Mouse (Mus musculus) thymus, adult 18-20 months (tissue): ENCODE data around the gene Pard3.

Experiments used
- DNase-seq, 2 experiments: peaks; one replicate each; pipeline ENCODE4 v3.0.0; 2022; ENCODE audit warnings: mixed read lengths in 2 of 2

Gene Pard3

GRCm38 (mm10) chr8:127294061-127294460, 230.4 kb downstream of the Pard3 start:
- DNase-seq = no peak

- no peak for DNase-seq
Measured at GRCm38 (mm10) chr8:127295848-127296247, 232.2 kb downstream of the Pard3 start.

GRCm38 (mm10) chr8:127300493-127300892, 236.8 kb downstream of the Pard3 start:
- DNase-seq = no peak

- no peak for DNase-seq
Measured at GRCm38 (mm10) chr8:127302847-127303445, 239.3 kb downstream of the Pard3 start.

- no peak for DNase-seq
Measured at GRCm38 (mm10) chr8:127307026-127307425, 243.3 kb downstream of the Pard3 start.

- no peak for DNase-seq
Measured at GRCm38 (mm10) chr8:127309363-127309762, 245.7 kb downstream of the Pard3 start.

DNA sequence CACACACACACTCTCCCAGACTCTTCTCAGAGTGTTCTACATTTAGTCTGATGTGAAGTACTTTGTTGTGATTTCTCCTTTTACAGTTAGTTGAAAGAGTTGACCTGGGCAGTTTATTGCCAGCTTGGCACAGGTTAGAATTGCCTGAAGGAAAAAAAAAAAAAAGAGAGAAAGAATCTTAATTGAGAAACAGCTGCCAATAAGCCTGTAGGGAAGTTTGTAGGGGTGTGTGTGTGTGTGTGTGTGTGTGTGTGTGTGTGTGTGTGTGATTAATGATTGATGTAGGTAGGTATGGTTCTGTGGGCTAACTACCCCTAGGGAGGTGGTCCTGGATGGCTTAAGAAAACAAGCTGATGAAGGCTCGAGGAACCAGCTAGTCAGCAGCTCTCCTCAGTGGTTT, 252.1 kb downstream of the Pard3 start:
- no peak for DNase-seq

DNA sequence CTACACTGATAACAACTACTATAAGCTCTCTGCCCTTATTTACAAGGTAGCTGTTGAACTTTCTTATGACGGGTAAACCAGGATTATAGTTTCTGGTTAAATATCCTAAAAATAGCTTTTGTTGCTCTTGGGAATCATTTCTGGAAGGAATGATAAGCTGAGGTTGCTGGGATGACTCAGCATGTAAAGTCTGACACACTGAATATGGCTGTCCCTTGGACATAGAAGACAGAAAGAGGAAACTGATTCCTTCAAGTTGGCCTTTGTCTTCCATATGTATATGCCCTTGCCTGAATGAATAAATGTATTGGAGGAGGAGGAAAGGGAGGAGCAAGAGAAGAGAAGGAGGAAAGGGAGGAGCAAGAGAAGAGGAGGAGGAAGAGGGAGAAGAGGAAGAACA, 254.2 kb downstream of the Pard3 start:
- DNase-seq = no peak

GRCm38 (mm10) chr8:127318377-127319159, 254.9 kb downstream of the Pard3 start:
- no peak for DNase-seq

- no peak for DNase-seq
Measured at GRCm38 (mm10) chr8:127320930-127321329, 257.2 kb downstream of the Pard3 start.

GRCm38 (mm10) chr8:127323583-127324360, 260.1 kb downstream of the Pard3 start:
- DNase-seq = no peak

GRCm38 (mm10) chr8:127324836-127325570, 261.3 kb downstream of the Pard3 start:
- no peak for DNase-seq

GRCm38 (mm10) chr8:127325749-127326148, 262.1 kb downstream of the Pard3 start:
- no peak for DNase-seq

GRCm38 (mm10) chr8:127330258-127331187, 266.8 kb downstream of the Pard3 start:
- no peak for DNase-seq

GRCm38 (mm10) chr8:127331751-127332150, 268.1 kb downstream of the Pard3 start:
- peak; percentile 10 to 11 for DNase-seq

DNA sequence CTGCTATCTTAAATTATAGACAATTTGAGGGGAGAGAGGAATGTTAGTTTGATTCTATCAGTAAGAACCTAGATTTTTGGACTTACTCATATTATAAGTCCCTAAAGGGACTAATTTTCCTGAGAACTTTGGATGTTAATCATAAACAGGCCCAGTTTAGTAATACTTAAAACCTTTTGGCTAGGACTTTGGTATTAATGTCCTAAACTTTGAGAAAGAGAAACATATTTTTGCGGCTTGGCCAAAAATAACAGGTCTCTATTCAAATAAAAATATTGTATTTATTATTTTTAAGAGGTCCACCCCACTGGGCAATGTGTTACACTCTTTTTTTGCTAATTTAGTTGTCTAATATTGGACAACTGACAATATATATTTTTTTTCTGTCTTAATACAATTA, 271.5 kb downstream of the Pard3 start:
- no peak for DNase-seq

GRCm38 (mm10) chr8:127338183-127338582, 274.5 kb downstream of the Pard3 start:
- DNase-seq = no peak

DNA sequence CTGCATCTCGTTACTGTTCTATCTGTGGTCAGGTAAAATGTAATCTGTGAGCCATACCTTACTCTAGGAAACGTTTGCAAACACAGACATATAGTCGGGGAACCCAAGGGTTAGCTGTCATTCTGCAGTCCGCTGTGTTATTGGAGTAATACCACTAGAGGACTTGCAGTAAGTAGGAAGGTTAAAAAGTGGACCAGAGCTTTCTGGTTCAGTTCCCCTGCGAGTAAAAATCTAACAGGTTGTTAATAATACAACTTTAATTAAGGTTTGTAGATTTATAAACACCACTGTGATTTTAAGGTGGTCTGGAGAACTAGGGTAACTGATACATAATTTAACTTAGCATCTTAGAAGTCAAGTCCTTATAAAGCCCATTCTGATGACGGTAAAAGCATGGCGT, 277.4 kb downstream of the Pard3 start:
- DNase-seq = no peak

- no peak for DNase-seq
Measured at GRCm38 (mm10) chr8:127343115-127343514, 279.4 kb downstream of the Pard3 start.

GRCm38 (mm10) chr8:127344421-127344820, 280.7 kb downstream of the Pard3 start:
- DNase-seq = no peak

GRCm38 (mm10) chr8:127345912-127346423, 282.3 kb downstream of the Pard3 start:
- DNase-seq = no peak
